Mouse (Mus musculus): ENCODE measurements around the gene Mrps34.
A peak's percentile ranks its signal among the peaks of the same experiment; 100 is the strongest.

The Mrps34 gene

GRCm38 (mm10) chr17:24881738-24882440 lies 13.0 kb upstream of the Mrps34 start:
- DNase-seq, result no peak

GRCm38 (mm10) chr17:24884391-24884790 lies 10.5 kb upstream of the Mrps34 start:
- DNase-seq, result no peak

GRCm38 (mm10) chr17:24885356-24886133 lies 9.4 kb upstream of the Mrps34 start:
- DNase-seq, result no peak

GRCm38 (mm10) chr17:24886134-24886931 lies 8.6 kb upstream of the Mrps34 start, which contains the start of the genes Nubp2 and Spsb3:
Gene Nubp2, minus strand, starts transcription at chr17:24886349.
Gene Spsb3, plus strand, starts transcription at chr17:24886643.
- peak; percentile 97 for DNase-seq

- DNase-seq, result no peak
Observed at GRCm38 (mm10) chr17:24886932-24887271, 8.0 kb upstream of the Mrps34 start.

GRCm38 (mm10) chr17:24887291-24888080 lies 7.4 kb upstream of the Mrps34 start:
- DNase-seq, result no peak

GRCm38 (mm10) chr17:24888862-24889261 lies 6.1 kb upstream of the Mrps34 start:
- no peak for DNase-seq

GRCm38 (mm10) chr17:24890151-24891092 lies 4.5 kb upstream of the Mrps34 start:
- no peak for DNase-seq

GRCm38 (mm10) chr17:24891321-24891720 lies 3.6 kb upstream of the Mrps34 start:
- no peak for DNase-seq

- no peak for DNase-seq
Observed at GRCm38 (mm10) chr17:24892785-24893184, 2.1 kb upstream of the Mrps34 start.

GRCm38 (mm10) chr17:24893276-24893675 lies 1.6 kb upstream of the Mrps34 start:
- DNase-seq, result no peak

GRCm38 (mm10) chr17:24894061-24894994 lies 588 bp upstream of the Mrps34 start:
- DNase-seq, result no peak

- DNase-seq, result no peak
Observed at GRCm38 (mm10) chr17:24895571-24896240, 790 bp downstream of the Mrps34 start.

- DNase-seq, result peak; percentile 74
Observed at GRCm38 (mm10) chr17:24896241-24896992, 1.5 kb downstream of the Mrps34 start, which contains the start of gene Nme3. Gene Nme3, plus strand, starts transcription at chr17:24896500.

- DNase-seq, result no peak
Observed at GRCm38 (mm10) chr17:24896993-24897269, 2.0 kb downstream of the Mrps34 start.

GRCm38 (mm10) chr17:24897600-24897999 lies 2.7 kb downstream of the Mrps34 start:
- no peak for DNase-seq

GRCm38 (mm10) chr17:24898041-24898854 lies 3.3 kb downstream of the Mrps34 start:
- no peak for DNase-seq

GRCm38 (mm10) chr17:24899153-24899552 lies 4.2 kb downstream of the Mrps34 start:
- no peak for DNase-seq

All from right cerebral cortex, postnatal 4 days (tissue).